Mouse (Mus musculus): ENCODE results near the gene Ppp1r18.

Ppp1r18 gene
- long read RNA-seq, experiment 1, partial matches to known transcripts: 0 of 7 reads
- long read RNA-seq, experiment 1, other reads (novel, unspliced or antisense): 5 of 7 reads
- long read RNA-seq, experiment 2, partial matches to known transcripts: 2 of 4 reads
- long read RNA-seq, experiment 2, other reads (novel, unspliced or antisense): 0 of 4 reads

GRCm38 (mm10) chr17:35865481-35866280 lies at the start of gene Ppp1r18:
Ppp1r18 (plus strand) TSS chr17:35865593.
- intact Hi-C loops (cut with DNase I): no loop called here

GRCm38 (mm10) chr17:35815836-35816235 lies 49.6 kb upstream of the Ppp1r18 start:
- intact Hi-C loops (cut with DNase I): no loop called here

- intact Hi-C loops (cut with DNase I): no loop called here
These were observed 48.7 kb upstream of the Ppp1r18 start for GRCm38 (mm10) chr17:35816686-35817085.

- intact Hi-C loops (cut with DNase I): no loop called here
These were observed 48.2 kb upstream of the Ppp1r18 start for GRCm38 (mm10) chr17:35817226-35817625.

GRCm38 (mm10) chr17:35820111-35820510 lies 45.3 kb upstream of the Ppp1r18 start:
- intact Hi-C loops (cut with DNase I): no loop called here

- intact Hi-C loops (cut with DNase I): no loop called here
These were observed 43.7 kb upstream of the Ppp1r18 start, which contains the start of gene Ier3 for GRCm38 (mm10) chr17:35821439-35822430. Ier3 (plus strand) TSS chr17:35821684.

- intact Hi-C loops (cut with DNase I): no loop called here
These were observed 42.8 kb upstream of the Ppp1r18 start for GRCm38 (mm10) chr17:35822564-35822963.

GRCm38 (mm10) chr17:35822964-35823937 lies 42.1 kb upstream of the Ppp1r18 start, which contains the start of gene Flot1:
Flot1 (plus strand) TSS chr17:35823230.
- intact Hi-C loops (cut with DNase I): no loop called here

GRCm38 (mm10) chr17:35824402-35824801 lies 41.0 kb upstream of the Ppp1r18 start:
- intact Hi-C loops (cut with DNase I): no loop called here

GRCm38 (mm10) chr17:35825109-35825850 lies 40.1 kb upstream of the Ppp1r18 start:
- intact Hi-C loops (cut with DNase I): loop anchor here (5.0 kb wide), 1 partner anchor 83 kb away; no protein-coding TSS in a partner anchor

- intact Hi-C loops (cut with DNase I): loop anchor here (2.0 to 10.0 kb wide), 4 partner anchors 43 to 145 kb away; partner anchors contain the start of genes Atat1 and Gnl1
These were observed 35.7 kb upstream of the Ppp1r18 start for GRCm38 (mm10) chr17:35829737-35830136.

- intact Hi-C loops (cut with DNase I): loop anchor here (5.0 to 10.0 kb wide), 2 partner anchors 80 to 142 kb away; partner anchors contain the start of genes Atat1 and Gnl1
These were observed 32.8 kb upstream of the Ppp1r18 start for GRCm38 (mm10) chr17:35832400-35833238.

GRCm38 (mm10) chr17:35833239-35833751 lies 32.1 kb upstream of the Ppp1r18 start:
- intact Hi-C loops (cut with DNase I): loop anchor here (5.0 to 10.0 kb wide), 2 partner anchors 79 to 142 kb away; partner anchors contain the start of genes Atat1 and Gnl1

GRCm38 (mm10) chr17:35833894-35834293 lies 31.5 kb upstream of the Ppp1r18 start:
- intact Hi-C loops (cut with DNase I): loop anchor here (5.0 to 10.0 kb wide), 2 partner anchors 78 to 141 kb away; partner anchors contain the start of genes Atat1 and Gnl1

- intact Hi-C loops (cut with DNase I): loop anchor here (5.0 to 10.0 kb wide), 2 partner anchors 77 to 140 kb away; partner anchors contain the start of genes Atat1 and Gnl1
These were observed 30.5 kb upstream of the Ppp1r18 start for GRCm38 (mm10) chr17:35834696-35835422.

GRCm38 (mm10) chr17:35835424-35836140 lies 29.8 kb upstream of the Ppp1r18 start:
- intact Hi-C loops (cut with DNase I): loop anchor here (2.0 to 10.0 kb wide), 2 partner anchors 39 to 139 kb away; partner anchors contain the start of gene Gnl1

All from adrenal gland (tissue).